Mouse (Mus musculus) ES-Bruce4 (cell line): ENCODE measurements around the gene Arih2. TPM values are rescaled to one million over a fixed set of nuclear protein-coding genes. Genes with fewer than 3 reads are reported as not detected.

Source experiments
- H3K27ac ChIP-seq: 2 replicates; pipeline ENCODE4 v1.5.1; 2012; ENCODE audit warnings: low read length, inconsistent platforms; ENCODE audit not compliant: insufficient read depth
- H3K27me3 ChIP-seq: 2 replicates; pipeline ENCODE4 v1.6.1; 2012; ENCODE audit warnings: mild to moderate bottlenecking, low read length, inconsistent platforms; ENCODE audit not compliant: control insufficient read depth, poor library complexity, insufficient read depth, severe bottlenecking
- H3K36me3 ChIP-seq: 2 replicates; pipeline ENCODE4 v1.6.1; 2012; ENCODE audit warnings: inconsistent platforms, mild to moderate bottlenecking, low read length, moderate library complexity; ENCODE audit not compliant: control insufficient read depth, poor library complexity, insufficient read depth, severe bottlenecking
- H3K4me1 ChIP-seq: one replicate; pipeline ENCODE4 v1.8.1; 2011; ENCODE audit warnings: low read length; ENCODE audit not compliant: control insufficient read depth, insufficient read depth
- H3K4me3 ChIP-seq: 2 replicates; pipeline ENCODE4 v1.5.1; 2011; ENCODE audit warnings: low read depth, mild to moderate bottlenecking, low read length
- H3K9ac ChIP-seq: 2 replicates; pipeline ENCODE4 v1.6.1; 2012; ENCODE audit warnings: low read depth, mild to moderate bottlenecking, inconsistent platforms; ENCODE audit not compliant: poor library complexity, severe bottlenecking
- H3K9me3 ChIP-seq: replicated peaks from 2 replicates; pipeline ENCODE4 v1.6.1; 2012; ENCODE audit warnings: mild to moderate bottlenecking, low read length, inconsistent platforms; ENCODE audit not compliant: control insufficient read depth, poor library complexity, insufficient read depth, severe bottlenecking
- CTCF ChIP-seq: IDR thresholded peaks from one replicate; pipeline ENCODE4 v1.8.1; 2011; ENCODE audit warnings: low read depth, low read length
- EP300 ChIP-seq: IDR thresholded peaks from 2 replicates; pipeline ENCODE4 v1.6.1; 2011; ENCODE audit warnings: low read depth, low read length; ENCODE audit not compliant: insufficient read depth
- POLR2A ChIP-seq: IDR thresholded peaks from one replicate; pipeline ENCODE4 v1.8.1; 2011; ENCODE audit warnings: low read length; ENCODE audit not compliant: insufficient read depth
- polyA plus RNA-seq: library from polyadenylated mRNA; stranded (reverse); fragments of >200 nt; gene quantifications from 2 replicates; pipeline ENCODE4 v1.2.4, GENCODE M21; 2011; ENCODE audit warnings: low read depth; ENCODE audit not compliant: missing spikeins, insufficient read depth, insufficient read length

Gene Arih2
- polyA plus RNA-seq, 1 experiment, result 131 TPM

DNA sequence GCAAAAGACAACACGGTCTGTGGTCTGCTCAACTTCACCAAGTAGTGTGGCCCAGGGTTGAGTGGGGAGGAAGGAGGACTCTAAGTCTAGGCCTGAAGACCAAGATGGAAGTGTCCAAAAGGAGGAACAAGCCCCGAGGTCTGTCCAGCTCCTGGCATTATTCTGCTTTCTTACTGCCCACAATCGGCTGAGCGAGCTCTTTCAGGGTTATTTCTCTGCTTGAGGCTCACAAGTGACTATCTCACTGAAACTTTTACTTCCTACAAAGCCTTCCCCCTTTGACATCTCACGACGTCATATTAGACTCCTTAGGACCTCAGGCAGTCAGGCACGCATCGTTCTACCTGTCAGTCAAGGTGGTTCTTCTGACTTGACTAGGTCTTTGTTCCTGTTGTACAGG, 42.2 kb upstream of the Arih2 start:
- Histone ChIP-seq H3K9ac (peak overlapping the region; percentile 85), H3K4me1 (no peaks in the 10 kb centered on the region), H3K27ac (no peak overlapping the region), H3K4me3 (peak overlapping the region; percentile 35), H3K27me3 (no peaks in the 10 kb centered on the region), H3K36me3 (0 out of 2 replicates have a peak, but pooled peaks cover 2% of the 10 kb centered on the region), H3K9me3 (no peaks in the 10 kb centered on the region)
- no peak for TF ChIP-seq EP300
- TF ChIP-seq POLR2A, result no peak
- no peak for TF ChIP-seq CTCF

DNA sequence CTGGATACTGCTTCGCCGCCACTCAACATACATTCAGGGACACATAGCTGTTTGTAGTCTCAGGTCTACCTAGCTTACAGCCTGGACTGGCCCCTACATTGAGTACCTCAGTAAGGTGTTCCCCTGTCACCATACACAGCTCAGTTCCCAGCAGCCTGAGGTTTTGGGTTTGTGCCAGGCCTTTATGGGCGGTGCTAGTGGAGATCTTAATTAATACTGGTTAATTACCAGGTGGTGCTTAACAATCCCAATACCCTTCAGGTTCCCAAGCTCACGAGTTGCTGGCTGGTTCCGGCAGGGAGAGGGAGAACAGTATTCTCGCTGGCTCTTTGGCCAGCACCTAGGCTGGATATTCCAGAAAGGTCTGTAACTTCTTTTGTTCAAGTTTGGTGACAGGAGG, 41.7 kb upstream of the Arih2 start:
- Histone ChIP-seq H3K4me3 (no peak overlapping the region), H3K36me3 (0 out of 2 replicates have a peak, but pooled peaks cover 2% of the 10 kb centered on the region), H3K4me1 (no peaks in the 10 kb centered on the region), H3K9me3 (no peaks in the 10 kb centered on the region), H3K9ac (no peak overlapping the region), H3K27ac (no peak overlapping the region), H3K27me3 (no peaks in the 10 kb centered on the region)
- TF ChIP-seq CTCF (no peak), POLR2A (no peak), EP300 (no peak)

DNA sequence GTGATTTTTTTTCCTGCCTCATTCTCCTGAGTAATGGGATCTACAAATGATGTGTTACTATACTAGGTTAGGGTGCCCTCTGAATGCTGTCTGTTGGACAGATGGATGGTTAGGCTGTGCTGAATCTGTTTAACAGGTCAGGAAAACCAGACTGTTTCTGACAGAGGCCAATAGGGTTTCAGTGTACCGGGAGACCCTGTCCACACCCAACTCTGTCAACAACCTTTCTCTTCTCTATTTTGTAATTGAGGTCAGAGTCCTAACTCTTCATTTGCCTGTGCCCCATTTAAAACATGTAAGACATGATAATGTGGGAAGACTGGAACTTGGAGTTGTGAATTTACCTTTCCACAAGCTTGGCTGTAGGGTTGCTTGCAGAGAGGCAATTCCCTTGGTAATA, 40.8 kb upstream of the Arih2 start:
- TF ChIP-seq EP300, result no peak
- no peak for TF ChIP-seq CTCF
- TF ChIP-seq POLR2A, result no peak
- Histone ChIP-seq H3K9ac (no peak overlapping the region), H3K36me3 (0 out of 2 replicates have a peak, but pooled peaks cover 2% of the 10 kb centered on the region), H3K27me3 (no peaks in the 10 kb centered on the region), H3K9me3 (no peaks in the 10 kb centered on the region), H3K4me3 (no peak overlapping the region), H3K27ac (no peak overlapping the region), H3K4me1 (no peaks in the 10 kb centered on the region)

DNA sequence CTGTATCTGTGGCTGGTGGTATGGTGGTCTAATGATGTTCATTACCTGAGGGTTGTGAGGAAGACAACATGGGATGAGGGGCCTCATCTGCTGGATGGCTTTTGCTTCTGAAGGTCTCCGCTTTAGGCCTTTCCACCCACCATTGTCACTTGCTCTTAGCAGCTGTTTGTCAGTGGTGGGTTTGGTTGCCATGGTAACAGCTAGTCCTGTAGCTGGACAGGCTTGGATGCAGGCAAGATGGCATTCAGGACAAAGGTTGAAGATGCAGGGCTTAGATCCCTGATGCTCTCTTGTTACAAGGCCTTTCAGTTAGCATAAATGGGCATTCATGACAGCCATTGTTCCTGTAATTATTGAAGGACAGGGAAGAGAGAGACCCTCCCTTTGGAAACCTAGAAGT, 39.9 kb upstream of the Arih2 start, which contains the start of gene Prkar2a:
TSS of gene Prkar2a (plus strand) at position 209 of the 400 bp plus-strand sequence.
- Histone ChIP-seq H3K27ac (no peak within 1 kb of the TSS), H3K4me3 (no peak within 1 kb of the TSS), H3K4me1 (no peaks in the 10 kb centered on the region), H3K9ac (no peak within 1 kb of the TSS), H3K27me3 (no peaks in the 10 kb centered on the region), H3K36me3 (peaks cover 2% of the 10 kb centered on the region; the same call in 1 of the 2 replicates), H3K9me3 (no peaks in the 10 kb centered on the region)
- TF ChIP-seq POLR2A, result no peak
- no peak for TF ChIP-seq CTCF

DNA sequence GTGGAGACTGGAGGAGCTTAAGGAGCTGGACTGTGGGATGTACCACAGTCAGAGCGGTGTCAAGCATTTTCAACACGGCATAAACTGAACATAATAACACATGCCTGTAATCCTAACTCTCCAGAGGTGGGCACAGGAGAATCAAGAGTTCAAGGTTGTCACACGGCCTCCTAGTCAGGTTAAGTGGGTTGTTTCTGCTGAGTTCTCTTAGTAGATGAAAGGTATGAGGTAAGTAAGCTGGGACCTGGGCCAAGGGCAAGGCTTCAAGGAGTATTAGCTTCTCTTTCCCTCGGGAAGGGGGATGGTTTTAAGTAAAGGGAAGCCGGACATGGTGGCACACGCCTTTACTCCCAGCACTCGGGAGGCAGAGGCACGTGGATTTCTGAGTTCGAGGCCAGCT, 39.3 kb upstream of the Arih2 start:
- Histone ChIP-seq H3K36me3 (peaks cover 3% of the 10 kb centered on the region; the same call in 1 of the 2 replicates), H3K4me1 (no peaks in the 10 kb centered on the region), H3K4me3 (no peak overlapping the region), H3K27ac (no peak overlapping the region), H3K9me3 (no peaks in the 10 kb centered on the region), H3K27me3 (no peaks in the 10 kb centered on the region), H3K9ac (no peak overlapping the region)
- TF ChIP-seq CTCF, result no peak
- no peak for TF ChIP-seq EP300
- TF ChIP-seq POLR2A, result no peak

DNA sequence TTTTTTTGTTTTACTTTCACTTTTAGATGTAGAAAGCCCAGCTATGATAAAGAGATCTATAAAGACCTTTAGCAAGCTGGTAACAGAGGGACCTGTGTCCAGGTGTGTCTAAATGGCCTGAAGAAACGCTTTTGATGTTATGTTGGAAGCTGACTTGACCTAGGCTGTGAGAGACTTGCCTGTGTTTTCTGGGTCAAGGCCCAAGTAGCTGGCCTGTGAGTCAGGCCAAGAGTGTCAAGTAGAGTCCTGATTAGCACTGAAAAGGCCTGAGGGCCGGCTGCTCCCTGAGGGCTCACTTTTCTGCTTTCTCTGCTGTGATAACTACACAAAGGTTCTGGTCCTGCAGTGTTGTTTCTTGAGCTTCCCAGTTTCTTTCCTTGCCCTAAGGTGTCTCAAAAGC, 38.5 kb upstream of the Arih2 start:
- Histone ChIP-seq H3K36me3 (peaks cover 3% of the 10 kb centered on the region), H3K9me3 (no peaks in the 10 kb centered on the region), H3K27ac (no peak overlapping the region), H3K27me3 (no peaks in the 10 kb centered on the region), H3K4me1 (no peaks in the 10 kb centered on the region), H3K9ac (no peak overlapping the region), H3K4me3 (no peak overlapping the region)
- TF ChIP-seq POLR2A (no peak), EP300 (no peak)
